Mouse (Mus musculus) mouse trophoblast stem cell (cell line): ENCODE results near the gene Cyp4a10.
"Not testable (repeated sequence)": the region's sequence is repeated elsewhere in the genome, so short reads cannot be mapped to it uniquely, and the experiment has no call there.

ENCODE experiments used
- in situ Hi-C, 2 experiments: fragments of 300-500 bp; cut with MseI, MboI; formaldehyde crosslinking; loops; 2 replicates in 1 of 2; 3 replicates in 1 of 2; pipeline ENCODE4 v1.15.1; 2025

Cyp4a10 gene

GRCm38 (mm10) chr4:115518000-115518399, at the start of gene Cyp4a10:
Gene Cyp4a10, plus strand, starts transcription at chr4:115518264.
- in situ Hi-C loops: not testable (repeated sequence)

- in situ Hi-C loops: not testable (repeated sequence)
Measured at GRCm38 (mm10) chr4:115473585-115473984, 44.5 kb upstream of the Cyp4a10 start.

GRCm38 (mm10) chr4:115476051-115476450, 42.0 kb upstream of the Cyp4a10 start:
- in situ Hi-C loops: not testable (repeated sequence)

GRCm38 (mm10) chr4:115481006-115481652, 36.9 kb upstream of the Cyp4a10 start:
- in situ Hi-C loops: loop anchor here (10.0 kb wide), 1 partner anchor 224 kb away; no protein-coding TSS in a partner anchor

GRCm38 (mm10) chr4:115496001-115496400, 22.1 kb upstream of the Cyp4a10 start, which contains the start of gene Cyp4a14:
Gene Cyp4a14, minus strand, starts transcription at chr4:115496142.
- in situ Hi-C loops: no loop called here

- in situ Hi-C loops: no loop called here
Measured at GRCm38 (mm10) chr4:115497466-115497865, 20.6 kb upstream of the Cyp4a10 start.

GRCm38 (mm10) chr4:115513964-115514363, 4.1 kb upstream of the Cyp4a10 start:
- in situ Hi-C loops: not testable (repeated sequence)

GRCm38 (mm10) chr4:115519444-115519843, 1.4 kb downstream of the Cyp4a10 start:
- in situ Hi-C loops: no loop called here

GRCm38 (mm10) chr4:115521766-115522165, 3.7 kb downstream of the Cyp4a10 start:
- in situ Hi-C loops: no loop called here

GRCm38 (mm10) chr4:115545101-115545500, 27.0 kb downstream of the Cyp4a10 start:
- in situ Hi-C loops: no loop called here

- in situ Hi-C loops: no loop called here
Measured at GRCm38 (mm10) chr4:115546141-115546828, 28.2 kb downstream of the Cyp4a10 start.

GRCm38 (mm10) chr4:115552726-115553125, 34.7 kb downstream of the Cyp4a10 start:
- in situ Hi-C loops: no loop called here

GRCm38 (mm10) chr4:115555513-115555912, 37.4 kb downstream of the Cyp4a10 start:
- in situ Hi-C loops: no loop called here

GRCm38 (mm10) chr4:115557861-115558561, 39.9 kb downstream of the Cyp4a10 start:
- in situ Hi-C loops: no loop called here

GRCm38 (mm10) chr4:115561236-115561635, 43.2 kb downstream of the Cyp4a10 start:
- in situ Hi-C loops: not testable (repeated sequence)

- in situ Hi-C loops: no loop called here
Measured at GRCm38 (mm10) chr4:115563401-115563800, 45.3 kb downstream of the Cyp4a10 start, which contains the start of gene Cyp4a31. Gene Cyp4a31, plus strand, starts transcription at chr4:115563649.

- in situ Hi-C loops: not testable (repeated sequence)
Measured at GRCm38 (mm10) chr4:115564469-115565225, 46.6 kb downstream of the Cyp4a10 start.

GRCm38 (mm10) chr4:115575255-115575654, 57.2 kb downstream of the Cyp4a10 start:
- in situ Hi-C loops: no loop called here

GRCm38 (mm10) chr4:115575776-115576175, 57.7 kb downstream of the Cyp4a10 start:
- in situ Hi-C loops: no loop called here

- in situ Hi-C loops: no loop called here
Measured at GRCm38 (mm10) chr4:115583036-115583435, 65.0 kb downstream of the Cyp4a10 start.
